Mouse (Mus musculus): Measurements from ENCODE around the gene Shc3. TPM values are rescaled to one million over a fixed set of nuclear protein-coding genes. Genes with fewer than 3 reads are reported as not detected.

Gene Shc3
- polyA plus RNA-seq, 1 experiment from 2014 or later: 0.28 TPM

DNA sequence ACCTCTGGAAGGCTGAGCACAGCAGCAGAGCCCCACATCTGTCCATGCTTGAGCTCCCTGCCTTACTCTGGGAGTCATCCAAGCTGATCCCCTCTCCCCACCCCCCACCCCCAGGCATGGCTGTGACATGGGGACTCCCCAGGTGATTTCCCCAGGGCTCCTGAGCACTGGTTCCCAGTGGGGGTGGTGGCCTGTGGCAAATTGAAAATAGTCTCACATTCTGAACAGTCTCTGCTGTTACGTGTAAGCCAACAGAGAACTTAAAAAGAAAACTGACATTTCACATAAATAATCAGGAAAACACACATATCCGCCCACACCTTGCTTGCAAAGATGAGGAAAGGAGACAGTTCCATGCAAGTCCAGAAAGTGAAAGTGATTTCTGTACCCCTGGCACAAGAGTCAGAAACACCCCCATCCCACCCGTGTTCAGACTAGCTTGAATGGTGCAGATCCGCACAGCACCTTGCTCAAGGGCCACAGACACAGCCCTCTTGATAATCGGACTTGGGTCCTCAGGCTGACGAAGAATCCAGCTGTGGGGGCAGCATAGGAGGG is 177.8 kb downstream of the Shc3 start:
- H3K27ac ChIP-seq (replicated peaks): no peak overlapping the region
- H3K4me3 ChIP-seq (ENCODE audit: low read depth, low read length): no peak overlapping the region
- no peaks in the 10 kb centered on the region for H3K4me1 ChIP-seq (replicated peaks; ENCODE audit: control insufficient read depth, insufficient read depth)
- no peak for ATAC-seq (ENCODE audit: low FRiP score, low TSS enrichment)
- 86% methylated on average over 6 of the region's 6 CpGs for WGBS
- H3K4me2 ChIP-seq (replicated peaks; ENCODE audit: low read depth): no peak overlapping the region
- no peaks in the 10 kb centered on the region for H3K36me3 ChIP-seq (ENCODE audit: control insufficient read depth, insufficient read depth, low read length)
- H3K27me3 ChIP-seq (ENCODE audit: control insufficient read depth, insufficient read depth, low read length): no peaks in the 10 kb centered on the region
- no peak overlapping the region for H3K9ac ChIP-seq (ENCODE audit: low read length)
- no peaks in the 10 kb centered on the region for H3K9me3 ChIP-seq (ENCODE audit: control insufficient read depth, low read length)
- DNase-seq (ENCODE audit: low spot score): no peak
- TF ChIP-seq EP300 (optimal IDR thresholded peaks at IDR 0.05) (no peak), CTCF (IDR thresholded peaks at IDR 0.05; ENCODE audit: low read depth) (no peak)

DNA sequence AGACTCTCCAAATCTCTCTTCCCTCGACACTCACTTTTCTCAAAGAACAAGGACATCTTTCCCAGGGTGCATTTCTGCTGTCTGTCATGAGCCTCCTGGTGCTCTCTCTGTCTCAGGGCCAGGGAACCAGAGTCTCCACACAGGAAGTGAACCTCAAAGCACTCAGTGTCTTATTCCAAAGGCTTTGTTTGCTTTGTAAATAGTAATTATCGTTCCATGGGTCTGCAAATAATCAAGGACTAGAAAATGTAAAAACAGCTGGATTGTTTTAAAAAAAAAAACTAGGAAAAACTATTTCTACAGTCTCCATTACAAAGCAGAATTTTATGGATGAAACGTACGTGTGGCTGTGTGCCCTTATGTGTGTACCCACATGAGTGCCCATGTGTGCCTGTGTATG is 178.8 kb downstream of the Shc3 start:
- WGBS: 44% methylated on average over 4 of the region's 4 CpGs
- no peak for ATAC-seq (ENCODE audit: low FRiP score, low TSS enrichment)
- H3K9me3 ChIP-seq (ENCODE audit: control insufficient read depth, low read length): no peaks in the 10 kb centered on the region
- no peak overlapping the region for H3K9ac ChIP-seq (ENCODE audit: low read length)
- H3K4me1 ChIP-seq (replicated peaks; ENCODE audit: control insufficient read depth, insufficient read depth): no peaks in the 10 kb centered on the region
- no peak overlapping the region for H3K4me2 ChIP-seq (replicated peaks; ENCODE audit: low read depth)
- no peak for DNase-seq (ENCODE audit: low spot score)
- no peak overlapping the region for H3K27ac ChIP-seq (replicated peaks)
- no peaks in the 10 kb centered on the region for H3K27me3 ChIP-seq (ENCODE audit: control insufficient read depth, insufficient read depth, low read length)
- TF ChIP-seq EP300 (optimal IDR thresholded peaks at IDR 0.05) (no peak), CTCF (IDR thresholded peaks at IDR 0.05; ENCODE audit: low read depth) (no peak)
- no peaks in the 10 kb centered on the region for H3K36me3 ChIP-seq (ENCODE audit: control insufficient read depth, insufficient read depth, low read length)
- H3K4me3 ChIP-seq (ENCODE audit: low read depth, low read length): no peak overlapping the region

DNA sequence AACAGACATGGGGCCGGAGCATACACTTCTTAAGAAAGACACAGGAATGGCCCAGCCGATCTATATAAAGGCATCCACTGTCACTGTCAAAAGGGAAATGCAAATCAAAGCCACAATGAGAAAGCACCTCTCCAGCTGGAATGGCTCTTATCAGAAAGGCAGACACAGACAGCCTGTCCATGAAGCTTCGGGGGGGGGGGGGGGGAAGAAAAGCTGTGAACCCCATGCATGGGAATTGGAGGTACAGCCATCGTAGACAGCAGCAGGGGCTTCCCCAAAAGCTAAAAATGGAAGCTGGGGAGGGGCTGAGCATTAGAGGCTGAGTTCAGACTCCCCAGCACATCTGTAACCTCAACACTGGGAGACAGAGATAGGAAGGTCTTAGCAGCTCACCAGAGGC is 181.3 kb downstream of the Shc3 start:
- H3K9me3 ChIP-seq (ENCODE audit: control insufficient read depth, low read length): no peaks in the 10 kb centered on the region
- no peak overlapping the region for H3K4me2 ChIP-seq (replicated peaks; ENCODE audit: low read depth)
- H3K4me1 ChIP-seq (replicated peaks; ENCODE audit: control insufficient read depth, insufficient read depth): no peaks in the 10 kb centered on the region
- DNase-seq (ENCODE audit: low spot score) (no peak), ATAC-seq (ENCODE audit: low FRiP score, low TSS enrichment) (no peak)
- no peaks in the 10 kb centered on the region for H3K36me3 ChIP-seq (ENCODE audit: control insufficient read depth, insufficient read depth, low read length)
- TF ChIP-seq CTCF (IDR thresholded peaks at IDR 0.05; ENCODE audit: low read depth) (no peak), EP300 (optimal IDR thresholded peaks at IDR 0.05) (no peak)
- H3K27ac ChIP-seq (replicated peaks): no peak overlapping the region
- no peaks in the 10 kb centered on the region for H3K27me3 ChIP-seq (ENCODE audit: control insufficient read depth, insufficient read depth, low read length)
- H3K9ac ChIP-seq (ENCODE audit: low read length): no peak overlapping the region
- WGBS: 73% methylated on average over 4 of the region's 4 CpGs
- H3K4me3 ChIP-seq (ENCODE audit: low read depth, low read length): no peak overlapping the region

DNA sequence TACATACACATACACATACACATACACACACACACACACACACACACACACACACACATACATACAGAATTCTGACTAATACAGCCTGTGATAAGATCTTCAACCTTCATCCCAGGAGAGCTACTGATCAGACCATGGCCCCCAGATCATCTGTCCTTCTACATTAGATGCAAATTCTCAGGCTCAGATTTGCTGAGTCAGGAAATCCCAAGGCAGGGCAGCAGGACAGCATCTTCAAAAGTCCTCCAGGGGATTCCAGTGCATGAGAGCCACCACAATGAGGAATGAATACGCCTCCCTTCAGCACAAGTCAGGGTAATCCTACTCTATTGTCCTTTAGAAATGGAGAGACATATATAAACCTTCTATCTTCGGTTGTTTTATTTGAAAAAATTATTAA is 184.3 kb downstream of the Shc3 start:
- Histone ChIP-seq H3K9ac (ENCODE audit: low read length) (no peak overlapping the region), H3K4me2 (replicated peaks; ENCODE audit: low read depth) (no peak overlapping the region), H3K27ac (replicated peaks) (no peak overlapping the region), H3K36me3 (ENCODE audit: control insufficient read depth, insufficient read depth, low read length) (no peaks in the 10 kb centered on the region), H3K27me3 (ENCODE audit: control insufficient read depth, insufficient read depth, low read length) (no peaks in the 10 kb centered on the region), H3K4me3 (ENCODE audit: low read depth, low read length) (no peak overlapping the region), H3K4me1 (replicated peaks; ENCODE audit: control insufficient read depth, insufficient read depth) (no peaks in the 10 kb centered on the region), H3K9me3 (ENCODE audit: control insufficient read depth, low read length) (no peaks in the 10 kb centered on the region)
- 77% methylated on average over 2 of the region's 2 CpGs for WGBS
- TF ChIP-seq EP300 (optimal IDR thresholded peaks at IDR 0.05) (no peak), CTCF (IDR thresholded peaks at IDR 0.05; ENCODE audit: low read depth) (no peak)
- DNase-seq (ENCODE audit: low spot score): no peak
- no peak for ATAC-seq (ENCODE audit: low FRiP score, low TSS enrichment)

DNA sequence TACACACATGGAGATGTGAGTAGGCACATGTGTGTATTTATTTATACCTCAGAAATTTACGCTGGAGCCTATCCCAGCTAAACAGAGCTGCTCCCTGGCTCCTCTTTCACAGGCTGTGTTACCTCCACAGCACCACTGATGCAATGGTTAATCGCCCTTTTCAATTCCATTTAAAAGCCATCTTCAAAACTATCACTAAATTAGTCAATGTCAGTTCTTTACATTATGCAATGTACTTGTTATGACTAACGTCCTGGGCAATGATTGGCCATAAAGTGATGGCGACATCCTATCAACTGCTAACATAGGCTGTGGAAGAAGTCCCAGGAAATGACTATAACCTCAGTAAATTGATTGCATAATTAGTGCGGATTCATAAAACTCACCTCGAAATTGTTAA is 187.7 kb downstream of the Shc3 start:
- DNase-seq (ENCODE audit: low spot score): no peak
- Histone ChIP-seq H3K4me2 (replicated peaks; ENCODE audit: low read depth) (no peak overlapping the region), H3K9me3 (ENCODE audit: control insufficient read depth, low read length) (no peaks in the 10 kb centered on the region), H3K27me3 (ENCODE audit: control insufficient read depth, insufficient read depth, low read length) (no peaks in the 10 kb centered on the region), H3K36me3 (ENCODE audit: control insufficient read depth, insufficient read depth, low read length) (no peaks in the 10 kb centered on the region), H3K27ac (replicated peaks) (no peak overlapping the region), H3K4me3 (ENCODE audit: low read depth, low read length) (no peak overlapping the region), H3K4me1 (replicated peaks; ENCODE audit: control insufficient read depth, insufficient read depth) (0 out of 2 replicates have a peak, but pooled peaks cover 2% of the 10 kb centered on the region), H3K9ac (ENCODE audit: low read length) (no peak overlapping the region)
- TF ChIP-seq EP300 (optimal IDR thresholded peaks at IDR 0.05) (no peak), CTCF (IDR thresholded peaks at IDR 0.05; ENCODE audit: low read depth) (no peak)
- ATAC-seq (ENCODE audit: low FRiP score, low TSS enrichment): no peak
- 81% methylated on average over 6 of the region's 6 CpGs for WGBS

Other genes with a start within 250 kb of the Shc3 start
- gene S1pr3, start 160.8 kb downstream of the Shc3 start, polyA plus RNA-seq (2015; fragmentation: Nextera tagmentation; extraction: Ambion mirVana): 7.2 and 8.1 TPM in 2 replicates
- 97.1 and 128 TPM in 2 replicates for gene Cks2, start 75.8 kb upstream of the Shc3 start, polyA plus RNA-seq (2015; fragmentation: Nextera tagmentation; extraction: Ambion mirVana)
- 21.2 and 21.4 TPM in 2 replicates for gene Secisbp2, start 82.3 kb upstream of the Shc3 start, polyA plus RNA-seq (2015; fragmentation: Nextera tagmentation; extraction: Ambion mirVana)
- 6.7 and 8.0 TPM in 2 replicates for gene Sema4d, start 224.3 kb upstream of the Shc3 start, polyA plus RNA-seq (2015; fragmentation: Nextera tagmentation; extraction: Ambion mirVana)